Mouse (Mus musculus) heart, adult 18-20 months (tissue): Measurements from ENCODE around the gene Ackr3. TPM values are rescaled to one million over a fixed set of nuclear protein-coding genes. Genes with fewer than 3 reads are reported as not detected.

ENCODE experiments used
- DNase-seq, 2 experiments: peaks; one replicate each; pipeline ENCODE4 v3.0.0; 2021 to 2022; ENCODE audit warnings: mixed read lengths in 1 of 2
- long read RNA-seq, 2 experiments: library from polyadenylated mRNA; stranded (forward); transcript quantifications; one replicate each; pipeline ENCODE4 v2.0.0; 2021
- total RNA-seq, 2 experiments: library from RNA; stranded (reverse); gene quantifications; 2 replicates each; pipeline ENCODE4 v1.2.3; 2021

Gene Ackr3
- total RNA-seq: 10 to 100 TPM; 49.2 to 52.5 TPM
- long read RNA-seq, experiment 1, transcript Ackr3-201 (2 exons, 3,065 nt): major isoform, 98 of 114 reads
- long read RNA-seq, experiment 1, partial matches to known transcripts: 1 of 114 reads
- long read RNA-seq, experiment 1, other reads (novel, unspliced or antisense): 15 of 114 reads
- long read RNA-seq, experiment 2, transcript Ackr3-201 (2 exons, 3,065 nt): major isoform, 39 of 48 reads
- long read RNA-seq, experiment 2, partial matches to known transcripts: 0 of 48 reads
- long read RNA-seq, experiment 2, other reads (novel, unspliced or antisense): 9 of 48 reads

GRCm38 (mm10) chr1:90203783-90204690, at the start of gene Ackr3:
Ackr3 (plus strand) TSS chr1:90203980.
- peak; percentile 93 for DNase-seq

GRCm38 (mm10) chr1:90156589-90156988, 47.2 kb upstream of the Ackr3 start:
- no peak for DNase-seq

GRCm38 (mm10) chr1:90159927-90160326, 43.9 kb upstream of the Ackr3 start:
- DNase-seq: no peak

GRCm38 (mm10) chr1:90161623-90162022, 42.2 kb upstream of the Ackr3 start:
- DNase-seq: peak; percentile 28 to 69

GRCm38 (mm10) chr1:90162379-90162857, 41.4 kb upstream of the Ackr3 start:
- peak; percentile 13 to 59 for DNase-seq

GRCm38 (mm10) chr1:90163161-90163560, 40.6 kb upstream of the Ackr3 start:
- DNase-seq: no peak

- no peak for DNase-seq
Observed at GRCm38 (mm10) chr1:90164319-90164718, 39.5 kb upstream of the Ackr3 start.

GRCm38 (mm10) chr1:90174338-90174737, 29.4 kb upstream of the Ackr3 start:
- DNase-seq: no peak

- DNase-seq: peak in 1 of 2 experiments; percentile 13
Observed at GRCm38 (mm10) chr1:90176223-90176622, 27.6 kb upstream of the Ackr3 start.

GRCm38 (mm10) chr1:90177565-90177964, 26.2 kb upstream of the Ackr3 start:
- no peak for DNase-seq

GRCm38 (mm10) chr1:90177978-90178377, 25.8 kb upstream of the Ackr3 start:
- DNase-seq: no peak

GRCm38 (mm10) chr1:90180479-90180878, 23.3 kb upstream of the Ackr3 start:
- no peak for DNase-seq

GRCm38 (mm10) chr1:90180966-90181699, 22.6 kb upstream of the Ackr3 start:
- DNase-seq: no peak

- no peak for DNase-seq
Observed at GRCm38 (mm10) chr1:90182521-90182920, 21.3 kb upstream of the Ackr3 start.

GRCm38 (mm10) chr1:90183602-90184001, 20.2 kb upstream of the Ackr3 start:
- no peak for DNase-seq

- peak in 1 of 2 experiments; percentile 19 for DNase-seq
Observed at GRCm38 (mm10) chr1:90186173-90186572, 17.6 kb upstream of the Ackr3 start.

- DNase-seq: no peak
Observed at GRCm38 (mm10) chr1:90186874-90187273, 16.9 kb upstream of the Ackr3 start.

- no peak for DNase-seq
Observed at GRCm38 (mm10) chr1:90189046-90189445, 14.7 kb upstream of the Ackr3 start.

- peak in 1 of 2 experiments; percentile 46 for DNase-seq
Observed at GRCm38 (mm10) chr1:90201246-90201645, 2.5 kb upstream of the Ackr3 start.

- DNase-seq: no peak
Observed at GRCm38 (mm10) chr1:90201655-90202054, 2.1 kb upstream of the Ackr3 start.

GRCm38 (mm10) chr1:90202207-90202978, 1.4 kb upstream of the Ackr3 start:
- peak; percentile 93 to 95 for DNase-seq
